Mouse (Mus musculus) layer of hippocampus, adult 6 months (tissue): Measurements from ENCODE around the gene Hsd17b11. TPM values are rescaled to one million over a fixed set of nuclear protein-coding genes. Genes with fewer than 3 reads are reported as not detected.

ENCODE experiments used
- long read RNA-seq, 2 experiments: library from polyadenylated mRNA; unstranded; transcript quantifications; one replicate each; pipeline ENCODE4 v2.0.0; 2019 to 2020
- microRNA-seq: library from miRNA; unstranded; fragments of <30 nt; microRNA quantifications from one replicate; pipeline ENCODE4 v1.2.0, GENCODE M21; 2020
- polyA plus RNA-seq: library from polyadenylated mRNA; unstranded; fragments of <200 nt; fragmentation: Nextera tagmentation; gene quantifications from 2 replicates; pipeline ENCODE4 v1.2.3, GENCODE M21; 2021

Hsd17b11 gene
- 4.2 and 5.0 TPM in 2 replicates for polyA plus RNA-seq
- long read RNA-seq, experiment 1, partial matches to known transcripts, result 1 of 1 reads
- long read RNA-seq, experiment 1, other reads (novel, unspliced or antisense), result 0 of 1 reads
- long read RNA-seq, experiment 2, partial matches to known transcripts, result 0 of 2 reads
- long read RNA-seq, experiment 2, other reads (novel, unspliced or antisense), result 1 of 2 reads

GRCm38 (mm10) chr5:104021597-104022378 is at the start of gene Hsd17b11:
Hsd17b11 (minus strand) TSS chr5:104021919.

GRCm38 (mm10) chr5:104046256-104047199 is 24.8 kb upstream of the Hsd17b11 start, which contains the start of gene Nudt9:
Nudt9 (plus strand) TSS chr5:104046306.

GRCm38 (mm10) chr5:103977297-103977696 is 44.4 kb downstream of the Hsd17b11 start, which contains the start of gene Hsd17b13:
Hsd17b13 (minus strand) TSS chr5:103977410.

Small RNA genes lying within 50 kb of the gene (microRNA-seq; reads per million reads assigned to microRNA genes)
- gene Mir5619, result not detected

Other genes with a start within 250 kb of the Hsd17b11 start
- 11.3 and 12.6 TPM in 2 replicates for gene Klhl8, start 110.7 kb downstream of the Hsd17b11 start, polyA plus RNA-seq
- gene Hsd17b13, start 44.5 kb downstream of the Hsd17b11 start, polyA plus RNA-seq, result not detected in 2 replicates
- gene Nudt9, start 24.4 kb upstream of the Hsd17b11 start, polyA plus RNA-seq, result 107 and 119 TPM in 2 replicates
- 0.31 and 0.44 TPM in 2 replicates for gene Gm17660, start 55.7 kb upstream of the Hsd17b11 start, polyA plus RNA-seq
- gene Sparcl1, start 91.8 kb upstream of the Hsd17b11 start, polyA plus RNA-seq, result 1,209 and 1,368 TPM in 2 replicates
- gene Dspp, start 148.8 kb upstream of the Hsd17b11 start, polyA plus RNA-seq, result 0.06 TPM in 1 of 2 replicates, not detected in the other
- 2.1 and 2.2 TPM in 2 replicates for gene Dmp1, start 180.7 kb upstream of the Hsd17b11 start, polyA plus RNA-seq